Mouse (Mus musculus): ENCODE measurements around the gene LTO1.

- TF ChIP-seq CTCF (IDR thresholded peaks at IDR 0.05; ENCODE audit: control insufficient read depth, insufficient read depth, insufficient read length) (no peak), CEBPB (IDR thresholded peaks at IDR 0.05; ENCODE audit: low read depth) (no peak), MAX (IDR thresholded peaks at IDR 0.05) (no peak), MYOD1 (IDR thresholded peaks at IDR 0.05; ENCODE audit: control insufficient read depth, insufficient read length, low read depth) (no peak), MYOG (IDR thresholded peaks at IDR 0.05; ENCODE audit: control insufficient read depth, extremely low read depth, insufficient read length) (no peak)
These were observed 12.7 kb downstream of the LTO1 start for GRCm38 (mm10) chr7:144927591-144927990.
